Mouse (Mus musculus): ENCODE data around the gene H2-DMb1. TPM values are rescaled to one million over a fixed set of nuclear protein-coding genes. Genes with fewer than 3 reads are reported as not detected.

Gene H2-DMb1
- total RNA-seq, 2 experiments from 2014 or later = 1.1 to 1.6 TPM

GRCm38 (mm10) chr17:34203444-34203843 is 50.6 kb downstream of the H2-DMb1 start, which contains the start of gene Tap2:
Tap2 (plus strand) TSS chr17:34203527.
- DNase-seq (ENCODE audit: low spot score in 2 of 2) = no peak
- intact Hi-C loops (cut with DNase I) = no loop called here

GRCm38 (mm10) chr17:34204303-34205010 is 51.6 kb downstream of the H2-DMb1 start:
- intact Hi-C loops (cut with DNase I) = loop anchor here (2.0 kb wide), 1 partner anchor 34 kb away; no protein-coding TSS in a partner anchor
- DNase-seq (ENCODE audit: low spot score in 2 of 2) = peak; percentile 72 to 88

GRCm38 (mm10) chr17:34205021-34205745 is 52.3 kb downstream of the H2-DMb1 start:
- no peak for DNase-seq (ENCODE audit: low spot score in 2 of 2)
- intact Hi-C loops (cut with DNase I) = loop anchor here (2.0 kb wide), 1 partner anchor 34 kb away; no protein-coding TSS in a partner anchor

- intact Hi-C loops (cut with DNase I) = loop anchor here (2.0 kb wide), 1 partner anchor 35 kb away; no protein-coding TSS in a partner anchor
- peak in 1 of 2 experiments; percentile 38 for DNase-seq (ENCODE audit: low spot score in 2 of 2)
These were observed 52.9 kb downstream of the H2-DMb1 start for GRCm38 (mm10) chr17:34205746-34206176.

- DNase-seq (ENCODE audit: low spot score in 2 of 2) = no peak
- intact Hi-C loops (cut with DNase I) = no loop called here
These were observed 53.9 kb downstream of the H2-DMb1 start for GRCm38 (mm10) chr17:34206731-34207130.

GRCm38 (mm10) chr17:34207456-34207855 is 54.6 kb downstream of the H2-DMb1 start:
- intact Hi-C loops (cut with DNase I) = no loop called here
- no peak for DNase-seq (ENCODE audit: low spot score in 2 of 2)

GRCm38 (mm10) chr17:34207866-34208265 is 55.0 kb downstream of the H2-DMb1 start:
- intact Hi-C loops (cut with DNase I) = no loop called here
- DNase-seq (ENCODE audit: low spot score in 2 of 2) = no peak

GRCm38 (mm10) chr17:34208421-34208820 is 55.5 kb downstream of the H2-DMb1 start:
- intact Hi-C loops (cut with DNase I) = no loop called here
- DNase-seq (ENCODE audit: low spot score in 2 of 2) = no peak

- no peak for DNase-seq (ENCODE audit: low spot score in 2 of 2)
- intact Hi-C loops (cut with DNase I) = no loop called here
These were observed 56.8 kb downstream of the H2-DMb1 start for GRCm38 (mm10) chr17:34209680-34210079.

Other genes starting within 250 kb of the H2-DMb1 start
- not detected for gene Platr17, start 247.9 kb upstream of the H2-DMb1 start, total RNA-seq (2021)
- 10 to 100 TPM; 25.4 to 29.3 TPM for gene Daxx, start 243.7 kb upstream of the H2-DMb1 start, total RNA-seq (2021)
- gene Tapbp, start 237.2 kb upstream of the H2-DMb1 start, total RNA-seq (2021) = 10 to 100 TPM; 23.3 to 35.7 TPM
- gene Zbtb22, start 237.2 kb upstream of the H2-DMb1 start, total RNA-seq (2021) = 10 to 100 TPM; 29.7 to 35.2 TPM
- gene Rgl2, start 223.5 kb upstream of the H2-DMb1 start, total RNA-seq (2021) = 10 to 100 TPM; 65.1 to 68.3 TPM
- 10 to 100 TPM; 88.3 to 99.4 TPM for gene Pfdn6, start 212.7 kb upstream of the H2-DMb1 start, total RNA-seq (2021)
- gene Wdr46, start 212.4 kb upstream of the H2-DMb1 start, total RNA-seq (2021) = 10 to 100 TPM; 14.1 to 17.2 TPM
- 1 to 10 TPM; 5.6 to 8.1 TPM for gene B3galt4, start 201.6 kb upstream of the H2-DMb1 start, total RNA-seq (2021)
- gene Vps52, start 197.3 kb upstream of the H2-DMb1 start, total RNA-seq (2021) = 10 to 100 TPM; 80.3 to 83.6 TPM
- 100 to 1,000 TPM; 325 to 332 TPM for gene Rps18, start 197.1 kb upstream of the H2-DMb1 start, total RNA-seq (2021)
- gene H2-K1, start 152.7 kb upstream of the H2-DMb1 start, total RNA-seq (2021) = 10 to 100 TPM; 10.3 to 13.6 TPM
- 10 to 100 TPM; 25.3 to 30.8 TPM for gene Ring1, start 128.4 kb upstream of the H2-DMb1 start, total RNA-seq (2021)
- gene H2-Ke6, start 125.0 kb upstream of the H2-DMb1 start, total RNA-seq (2021) = 10 to 100 TPM; 27.7 to 30.1 TPM
- gene Slc39a7, start 121.4 kb upstream of the H2-DMb1 start, total RNA-seq (2021) = 10 to 100 TPM; 95.3 to 99.9 TPM
- 10 to 100 TPM; 81.7 to 86.7 TPM for gene Rxrb, start 121.3 kb upstream of the H2-DMb1 start, total RNA-seq (2021)
- 10 to 100 TPM; 16.6 to 22.6 TPM for gene Col11a2, start 113.6 kb upstream of the H2-DMb1 start, total RNA-seq (2021)
- under 1 TPM in 1 of 2 experiments, not detected in 1; 0.32 TPM for gene H2-Oa, start 60.7 kb upstream of the H2-DMb1 start, total RNA-seq (2021)
- 10 to 100 TPM; 25.8 to 29.1 TPM for gene H2-DMa, start 33.5 kb upstream of the H2-DMb1 start, total RNA-seq (2021)
- 100 to 1,000 TPM; 231 to 249 TPM for gene Brd2, start 30.4 kb upstream of the H2-DMb1 start, total RNA-seq (2021)
- gene H2-DMb2, start 9.8 kb upstream of the H2-DMb1 start, total RNA-seq (2021) = 1 to 10 TPM; 1.0 to 1.1 TPM
- 1 to 10 TPM; 2.1 to 2.8 TPM for gene Tap1, start 34.5 kb downstream of the H2-DMb1 start, total RNA-seq (2021)
- gene Psmb9, start 34.7 kb downstream of the H2-DMb1 start, total RNA-seq (2021) = 1 to 10 TPM; 1.8 to 2.2 TPM
- 1 to 10 TPM; 2.6 to 2.7 TPM for gene Psmb8, start 44.6 kb downstream of the H2-DMb1 start, total RNA-seq (2021)
- gene Tap2, start 50.5 kb downstream of the H2-DMb1 start, total RNA-seq (2021) = 1 to 10 TPM; 3.1 to 5.0 TPM
- under 1 TPM in 1 of 2 experiments, not detected in 1; 0.15 TPM for gene H2-Ob, start 85.8 kb downstream of the H2-DMb1 start, total RNA-seq (2021)
- 1 to 10 TPM; 1.1 to 2.1 TPM for gene H2-Ab1, start 104.6 kb downstream of the H2-DMb1 start, total RNA-seq (2021)
- 1 to 10 TPM; 1.6 to 1.7 TPM for gene H2-Aa, start 134.8 kb downstream of the H2-DMb1 start, total RNA-seq (2021)
- gene H2-Eb1, start 152.8 kb downstream of the H2-DMb1 start, total RNA-seq (2021) = 1 to 10 TPM in 1 of 2 experiments, under 1 TPM in 1; 0.99 to 2.4 TPM
- not detected for gene H2-Eb2, start 172.6 kb downstream of the H2-DMb1 start, total RNA-seq (2021)
- under 1 TPM; 0.62 to 0.91 TPM for gene Btnl2, start 201.8 kb downstream of the H2-DMb1 start, total RNA-seq (2021)
- gene Btnl1, start 224.1 kb downstream of the H2-DMb1 start, total RNA-seq (2021) = not detected
- 1 to 10 TPM; 4.9 to 5.6 TPM for gene BC051142, start 245.7 kb downstream of the H2-DMb1 start, total RNA-seq (2021)